Comparison of ENCODE assay signal across 8 mouse cellular contexts in genomic region chr14:61647182-61647880, GRCm38 (mm10). TPM values are rescaled to one million over a fixed set of nuclear protein-coding genes. Genes with fewer than 3 reads are reported as not detected.
DNase-seq lines count a peak whose midpoint lies in the region; ATAC-seq and TF ChIP-seq lines count a peak whose summit lies in the region.

No protein-coding gene starts in this region.

- H3K9me3 ChIP-seq in embryonic facial prominence, embryonic 12.5 days: no peaks in the 10 kb centered on the region
- no peaks in the 10 kb centered on the region for H3K9me3 ChIP-seq in heart, embryonic 12.5 days (replicated peaks)
- no peaks in the 10 kb centered on the region for H3K9me3 ChIP-seq in kidney, postnatal 0 days (replicated peaks; ENCODE audit: low read length)
- H3K9me3 ChIP-seq in lung, embryonic 14.5 days (ENCODE audit: low read depth, low read length): no peaks in the 10 kb centered on the region

- H3K9ac ChIP-seq in embryonic facial prominence, embryonic 12.5 days: peak overlapping the region; percentile 90
- peak overlapping the region; percentile 99 for H3K9ac ChIP-seq in heart, embryonic 12.5 days
- H3K9ac ChIP-seq in kidney, postnatal 0 days (ENCODE audit: low read depth, low read length): peak overlapping the region; percentile 89
- H3K9ac ChIP-seq in lung, embryonic 14.5 days: peak overlapping the region; percentile 98

- peaks cover 5% of the 10 kb centered on the region; the same call in 1 of the 2 replicates for H3K4me1 ChIP-seq in embryonic facial prominence, embryonic 12.5 days
- H3K4me1 ChIP-seq in heart, embryonic 12.5 days (replicated peaks): peaks cover 8% of the 10 kb centered on the region
- no peaks in the 10 kb centered on the region for H3K4me1 ChIP-seq in kidney, postnatal 0 days (replicated peaks; ENCODE audit: insufficient read depth, low read length)
- H3K4me1 ChIP-seq in lung, embryonic 14.5 days (ENCODE audit: insufficient read depth): no peaks in the 10 kb centered on the region

- peak; percentile 42 for DNase-seq in CD4-positive helper T cell, adult 2 months (ENCODE audit: low read depth, low spot score)
- peak; percentile 35 for DNase-seq in adrenal gland, adult 8-10 months
- DNase-seq in kidney, postnatal 0 days (ENCODE audit: low spot score): peak; percentile 84
- peak; percentile 76 for DNase-seq in lung, embryonic 14.5 days
- DNase-seq in ovary, postnatal 14 days (ENCODE audit: low spot score): peak; percentile 24
- peak; percentile 53 for DNase-seq in thymus, postnatal 14 days

- ATAC-seq in embryonic facial prominence, embryonic 12.5 days (ENCODE audit: insufficient number of reproducible peaks, insufficient read depth, low FRiP score, low TSS enrichment): no peak
- no peak for ATAC-seq in heart, embryonic 12.5 days (ENCODE audit: insufficient number of reproducible peaks, low FRiP score)
- ATAC-seq in kidney, postnatal 0 days (replicated peaks; ENCODE audit: low FRiP score, low read depth): no peak
- no peak for ATAC-seq in lung, embryonic 14.5 days (ENCODE audit: insufficient read depth)

- H3K4me2 ChIP-seq in embryonic facial prominence, embryonic 12.5 days (replicated peaks): peak overlapping the region; percentile 70
- peak overlapping the region; percentile 94 for H3K4me2 ChIP-seq in heart, embryonic 12.5 days
- peak overlapping the region; percentile 65 for H3K4me2 ChIP-seq in kidney, postnatal 0 days (ENCODE audit: low read length)
- H3K4me2 ChIP-seq in lung, embryonic 14.5 days: peak overlapping the region; percentile 78

- peak overlapping the region; percentile 80 for H3K4me3 ChIP-seq in embryonic facial prominence, embryonic 12.5 days
- peak overlapping the region; percentile 97 for H3K4me3 ChIP-seq in heart, embryonic 12.5 days
- peak overlapping the region; percentile 81 for H3K4me3 ChIP-seq in kidney, postnatal 0 days (replicated peaks; ENCODE audit: low read depth, low read length)
- H3K4me3 ChIP-seq in lung, embryonic 14.5 days (ENCODE audit: low read depth, low read length): peak overlapping the region; percentile 91

- TF ChIP-seq CTCF in kidney, postnatal 0 days (IDR thresholded peaks at IDR 0.05; ENCODE audit: low read depth): no peak
- no peak for TF ChIP-seq CTCF in lung, embryonic 14.5 days (IDR thresholded peaks at IDR 0.05; ENCODE audit: low read depth)

- H3K36me3 ChIP-seq in embryonic facial prominence, embryonic 12.5 days: no peaks in the 10 kb centered on the region
- no peaks in the 10 kb centered on the region for H3K36me3 ChIP-seq in heart, embryonic 12.5 days
- H3K36me3 ChIP-seq in kidney, postnatal 0 days (ENCODE audit: insufficient read depth, low read length): no peaks in the 10 kb centered on the region
- no peaks in the 10 kb centered on the region for H3K36me3 ChIP-seq in lung, embryonic 14.5 days (ENCODE audit: insufficient read depth)

- peak overlapping the region; percentile 97 for H3K27ac ChIP-seq in embryonic facial prominence, embryonic 12.5 days
- H3K27ac ChIP-seq in heart, embryonic 12.5 days (ENCODE audit: poor library complexity, severe bottlenecking): peak overlapping the region; percentile 99
- peak overlapping the region; percentile 97 for H3K27ac ChIP-seq in kidney, postnatal 0 days
- peak overlapping the region; percentile 98 for H3K27ac ChIP-seq in lung, embryonic 14.5 days (ENCODE audit: low read depth)

- WGBS in embryonic facial prominence, embryonic 12.5 days: under 1% methylated on average over 24 of the region's 24 CpGs
- WGBS in heart, embryonic 12.5 days: under 1% methylated on average over 24 of the region's 24 CpGs
- WGBS in kidney, postnatal 0 days: 0% methylated on average over 24 of the region's 24 CpGs
- under 1% methylated on average over 24 of the region's 24 CpGs for WGBS in lung, embryonic 14.5 days

- H3K27me3 ChIP-seq in embryonic facial prominence, embryonic 12.5 days: no peaks in the 10 kb centered on the region
- H3K27me3 ChIP-seq in heart, embryonic 12.5 days (replicated peaks): no peaks in the 10 kb centered on the region
- H3K27me3 ChIP-seq in kidney, postnatal 0 days (ENCODE audit: insufficient read depth, low read length): no peaks in the 10 kb centered on the region
- no peaks in the 10 kb centered on the region for H3K27me3 ChIP-seq in lung, embryonic 14.5 days (ENCODE audit: insufficient read depth, low read length)

RNA-seq across cellular contexts. Expression of gene Kcnrg, which starts 40.1 kb away (rescaled TPM):
- total RNA-seq in adrenal gland, adult 8-10 months (2022): under 1 TPM in 3 of 4 experiments, not detected in 1; 0.14 to 0.46 (median 0.25) TPM
- polyA plus RNA-seq in embryonic facial prominence, embryonic 12.5 days (2016; fragmentation: Nextera tagmentation; extraction: Ambion mirVana): 0.74 and 1.0 TPM in 2 replicates
- polyA plus RNA-seq in heart, embryonic 12.5 days (2016; fragmentation: Nextera tagmentation; extraction: Ambion mirVana): 0.40 and 0.55 TPM in 2 replicates
- 0.50 and 0.58 TPM in 2 replicates for polyA plus RNA-seq in kidney, postnatal 0 days (2015; fragmentation: Nextera tagmentation; extraction: Ambion mirVana)
- 0.74 and 0.93 TPM in 2 replicates for polyA plus RNA-seq in lung, embryonic 14.5 days (2014; fragmentation: Nextera tagmentation; extraction: Ambion mirVana)

RNA-seq across cellular contexts. Expression of gene Trim13, which starts 49.3 kb away (rescaled TPM):
- total RNA-seq in adrenal gland, adult 8-10 months (2022): 10 to 100 TPM in 2 of 4 experiments, 1 to 10 TPM in 2; 7.8 to 12.4 (median 10.5) TPM
- polyA plus RNA-seq in embryonic facial prominence, embryonic 12.5 days (2016; fragmentation: Nextera tagmentation; extraction: Ambion mirVana): 26.9 TPM in 2 replicates
- 13.5 and 15.8 TPM in 2 replicates for polyA plus RNA-seq in heart, embryonic 12.5 days (2016; fragmentation: Nextera tagmentation; extraction: Ambion mirVana)
- polyA plus RNA-seq in kidney, postnatal 0 days (2015; fragmentation: Nextera tagmentation; extraction: Ambion mirVana): 22.7 and 23.6 TPM in 2 replicates
- 15.1 and 18.9 TPM in 2 replicates for polyA plus RNA-seq in lung, embryonic 14.5 days (2014; fragmentation: Nextera tagmentation; extraction: Ambion mirVana)

Comparison
In these comparisons a context has a peak if more than half of its experiments do, and no peak if none do; other contexts are left out.
1. DNase-seq: peak in every context shown above with its lines; median percentile 84 in kidney, postnatal 0 days; 76 in lung, embryonic 14.5 days; 53 in thymus, postnatal 14 days; 42 in CD4-positive helper T cell, adult 2 months; 35 in adrenal gland, adult 8-10 months; 24 in ovary, postnatal 14 days.